Mouse (Mus musculus) adrenal gland, postnatal 25 days (tissue): Measurements from ENCODE around the gene Casq2. TPM values are rescaled to one million over a fixed set of nuclear protein-coding genes. Genes with fewer than 3 reads are reported as not detected.
A peak's percentile ranks its signal among the peaks of the same experiment; 100 is the strongest.

Experiments used
- DNase-seq: peaks from one replicate; pipeline ENCODE4 v3.0.0; 2021; ENCODE audit warnings: mixed read lengths
- total RNA-seq: library from RNA; stranded (reverse); gene quantifications from 2 replicates; pipeline ENCODE4 v1.2.3, GENCODE M21; 2021

The Casq2 gene
- total RNA-seq, 1 experiment from 2014 or later = 0.46 TPM

DNA sequence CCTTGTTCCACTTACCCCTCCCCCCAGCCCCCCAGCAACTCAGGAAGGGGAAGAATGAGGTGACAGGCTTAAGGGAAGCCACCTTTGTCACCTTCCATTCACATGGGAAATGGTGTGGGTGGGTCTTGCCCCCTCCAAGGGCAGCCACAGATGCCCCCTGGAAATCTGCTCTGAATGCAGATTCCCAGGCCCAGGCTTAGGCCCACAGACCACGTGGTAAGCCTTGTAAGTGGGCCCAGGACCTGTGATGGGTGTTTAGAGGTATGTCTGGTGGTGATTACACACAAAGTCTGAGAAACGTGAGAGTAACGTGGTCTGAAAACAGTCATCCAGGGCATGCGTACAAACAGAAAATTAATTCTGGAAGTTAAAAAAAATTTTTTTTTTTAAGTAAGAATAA is 78.7 kb downstream of the Casq2 start:
- DNase-seq = no peak

DNA sequence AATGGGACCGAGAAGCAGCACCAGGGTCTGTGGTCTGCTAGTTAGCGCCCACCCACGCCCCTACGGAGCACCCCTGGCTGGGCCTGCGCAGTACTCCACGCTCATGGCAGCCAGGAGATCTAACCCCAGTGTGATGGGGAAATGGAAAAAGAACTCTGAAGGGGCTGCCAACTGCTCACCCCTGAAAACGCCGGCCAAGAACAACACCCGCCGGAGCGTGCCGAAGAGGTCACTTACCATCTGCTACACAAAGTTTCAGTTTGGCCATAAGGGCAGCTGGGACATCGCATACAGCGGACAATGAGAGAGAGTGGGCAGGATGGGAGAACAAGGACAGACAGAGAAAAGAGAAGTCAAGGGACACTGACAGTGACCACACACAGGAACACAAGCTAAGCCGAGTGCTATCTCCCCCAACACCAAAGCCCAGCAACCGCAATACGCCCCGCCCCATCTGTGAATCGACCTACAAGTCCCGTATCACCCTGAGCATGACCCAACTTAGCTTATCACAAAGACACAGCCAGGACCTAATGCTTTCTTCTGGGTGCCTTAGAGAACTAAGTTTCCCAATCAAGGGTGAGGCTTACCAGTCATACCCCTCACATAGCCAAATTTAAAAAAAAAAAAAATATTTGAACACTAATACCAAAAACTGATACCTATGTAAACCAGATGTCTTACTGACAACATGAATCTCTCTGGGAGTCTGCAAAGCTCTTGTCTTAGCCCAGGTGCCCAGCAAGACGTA is 79.5 kb downstream of the Casq2 start:
- DNase-seq = no peak

GRCm38 (mm10) chr3:102166287-102166620 is 80.0 kb downstream of the Casq2 start:
- no peak for DNase-seq

DNA sequence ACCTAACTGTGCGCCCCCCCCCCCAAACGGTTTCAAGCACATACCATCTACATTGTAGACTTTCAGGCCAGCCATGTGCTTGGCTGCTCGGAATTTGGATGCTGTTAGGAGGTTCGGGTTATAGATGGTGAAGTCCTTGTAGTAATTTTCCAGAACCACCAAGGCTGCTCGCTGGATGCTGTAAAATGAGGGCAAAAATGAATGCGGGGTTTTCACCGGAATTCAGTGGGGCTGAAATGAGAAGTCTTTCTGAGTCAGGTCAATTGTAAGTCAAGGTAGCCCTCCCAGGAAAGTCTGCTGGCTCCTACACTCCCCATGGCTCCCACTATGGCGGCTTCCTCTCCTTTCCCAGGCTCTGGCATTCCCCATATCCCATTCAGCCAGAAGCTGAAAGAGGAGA is 80.6 kb downstream of the Casq2 start:
- no peak for DNase-seq

DNA sequence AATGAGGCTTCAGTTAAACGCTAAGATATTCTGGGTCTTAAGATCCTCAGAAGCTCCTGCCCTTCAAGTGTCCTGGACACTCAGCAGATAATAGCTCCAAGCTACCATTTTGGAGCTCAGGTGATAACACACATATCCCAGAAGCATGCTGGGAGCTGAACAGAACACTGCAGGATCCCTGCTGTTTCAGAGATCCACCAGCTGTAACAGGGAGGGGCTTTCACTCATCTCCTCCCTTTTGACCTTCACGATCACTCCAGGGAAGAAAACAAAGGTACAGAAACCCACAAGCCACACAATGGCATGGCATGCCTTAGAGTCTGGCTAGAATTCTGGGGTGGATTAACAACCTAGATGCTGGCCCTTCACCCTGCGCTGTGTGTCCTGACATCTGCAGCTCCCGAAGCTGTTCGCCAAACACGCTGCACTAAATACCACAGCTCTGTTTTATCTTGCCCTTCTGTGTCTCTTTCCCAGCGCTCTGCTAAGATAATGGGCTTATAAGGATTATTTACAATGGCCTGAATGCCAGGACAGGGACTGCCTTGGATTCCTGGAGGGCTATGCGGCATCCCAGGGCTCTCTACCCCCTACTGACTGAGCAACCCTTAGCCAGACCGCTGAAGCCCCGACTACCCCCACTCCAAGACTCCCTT is 81.5 kb downstream of the Casq2 start:
- no peak for DNase-seq

DNA sequence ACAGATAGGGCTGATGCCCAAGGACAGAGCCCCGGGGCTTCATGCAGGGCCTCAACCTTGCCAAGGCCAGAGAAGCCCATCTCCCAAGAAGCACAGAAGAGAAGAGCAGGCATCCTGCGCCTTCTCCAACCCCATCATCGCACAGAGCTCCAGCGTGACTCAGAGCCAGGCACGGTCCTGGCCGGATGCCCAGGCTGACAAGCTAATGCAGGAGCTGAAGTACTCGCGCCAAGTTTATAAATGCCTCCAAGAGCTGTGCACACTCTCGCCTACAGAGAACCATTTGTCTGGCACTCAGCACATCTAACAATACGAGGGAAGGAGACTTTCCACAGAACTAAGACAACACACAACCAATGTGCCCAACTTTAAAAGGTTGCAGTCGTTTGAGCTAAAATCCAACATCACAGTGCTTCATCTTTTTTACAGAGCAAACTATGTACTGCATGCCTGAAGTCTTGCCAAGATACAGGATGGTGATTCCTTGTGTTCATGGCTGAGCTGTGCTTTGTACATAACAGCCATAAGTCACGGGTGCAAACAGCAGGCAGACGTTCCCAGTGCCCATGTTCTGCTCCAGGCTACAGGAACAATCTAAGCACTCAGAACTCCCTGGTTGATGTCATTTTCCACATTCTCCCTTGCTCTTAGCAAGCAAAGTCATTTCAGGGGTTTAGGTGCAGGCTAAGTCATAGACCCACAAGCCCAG is 83.1 kb downstream of the Casq2 start:
- DNase-seq = peak; percentile 97

DNA sequence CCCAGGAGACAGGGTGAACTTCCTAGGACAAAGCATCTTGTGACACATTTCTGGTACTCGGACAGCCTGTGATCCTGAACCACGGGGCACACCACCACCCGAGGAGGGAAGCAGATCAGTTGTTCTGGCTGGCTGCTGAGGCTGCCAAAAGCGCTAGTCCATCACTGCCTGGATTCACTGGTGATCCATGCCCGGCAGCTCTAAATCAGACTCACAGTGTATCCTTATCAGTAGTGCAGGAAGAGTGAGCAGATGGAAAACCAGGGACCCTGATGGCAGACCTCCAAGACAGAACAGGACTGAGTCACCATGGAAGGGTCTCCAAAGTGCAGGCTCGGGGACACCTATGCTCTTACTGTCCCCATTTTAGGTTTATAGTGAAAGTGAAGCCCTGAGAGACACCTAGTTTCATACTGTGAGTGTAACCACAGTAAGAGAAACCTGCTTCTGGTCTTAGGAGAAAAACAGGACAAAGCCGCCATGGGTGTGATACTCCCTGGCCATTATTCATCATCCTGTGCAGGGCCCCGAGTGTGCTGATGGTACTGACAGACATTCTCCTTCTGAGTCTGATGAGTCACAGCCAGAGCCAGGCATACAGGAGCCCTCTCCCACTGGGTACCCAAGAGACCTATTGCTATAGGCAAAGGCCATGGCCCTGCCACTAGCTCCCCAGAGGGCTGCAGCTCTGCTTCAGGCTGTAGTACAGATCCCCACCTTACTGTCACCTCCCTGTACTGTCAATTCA is 88.1 kb downstream of the Casq2 start:
- DNase-seq = no peak

DNA sequence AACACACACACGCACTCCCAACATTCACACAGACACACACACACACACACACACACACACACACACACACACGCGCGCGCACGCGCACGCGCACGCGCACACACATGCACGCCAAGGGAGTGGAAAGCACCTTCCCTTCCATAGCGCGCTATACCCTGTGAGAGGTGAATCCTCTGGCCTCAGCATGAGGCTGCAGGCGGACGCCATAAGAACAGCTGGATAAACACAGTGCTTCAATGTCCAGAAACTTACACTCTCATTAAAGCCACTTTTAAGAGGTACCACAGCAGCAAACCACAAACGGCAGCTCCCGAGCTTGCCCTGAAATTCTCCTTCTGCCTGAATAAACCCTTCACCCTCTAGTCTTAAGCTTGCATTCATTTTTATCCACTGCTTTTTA is 89.5 kb downstream of the Casq2 start:
- no peak for DNase-seq

GRCm38 (mm10) chr3:102176116-102176515 is 89.9 kb downstream of the Casq2 start:
- DNase-seq = no peak

DNA sequence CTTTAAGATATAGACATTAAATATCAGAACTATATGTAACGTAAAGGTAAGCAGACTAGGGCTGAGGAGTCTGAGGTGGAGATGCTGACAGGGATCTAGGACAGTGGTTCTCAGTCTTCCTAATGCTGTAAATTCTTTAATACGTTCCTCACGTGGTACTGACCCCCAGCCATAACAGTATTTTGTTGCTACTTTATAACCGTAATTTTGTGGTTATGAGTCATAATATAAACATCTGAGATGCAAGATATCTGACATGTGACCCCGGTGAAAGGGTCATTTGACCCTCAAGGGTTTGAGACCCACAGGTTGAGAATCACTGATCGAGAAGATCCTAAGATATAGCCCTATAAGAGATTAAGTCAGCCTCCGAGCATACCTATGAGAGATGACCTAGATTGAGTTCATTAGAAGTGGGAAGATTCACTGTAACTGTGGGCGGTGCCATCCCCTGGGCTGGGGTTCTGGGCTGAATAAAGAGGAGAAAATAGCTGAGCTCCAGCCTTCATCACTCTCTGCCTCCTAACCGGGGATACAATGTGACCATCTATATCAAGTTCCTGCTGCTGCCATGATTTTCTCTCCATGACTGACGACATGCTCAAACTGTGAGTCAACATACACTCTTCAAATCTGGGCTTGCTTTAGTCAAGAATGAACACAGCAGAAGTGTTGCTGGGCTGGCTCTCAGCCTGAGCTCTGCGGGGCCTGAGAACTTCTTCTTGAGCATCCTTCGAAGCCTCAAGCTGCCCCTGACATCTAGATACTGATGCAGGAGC is 91.8 kb downstream of the Casq2 start:
- DNase-seq = no peak

DNA sequence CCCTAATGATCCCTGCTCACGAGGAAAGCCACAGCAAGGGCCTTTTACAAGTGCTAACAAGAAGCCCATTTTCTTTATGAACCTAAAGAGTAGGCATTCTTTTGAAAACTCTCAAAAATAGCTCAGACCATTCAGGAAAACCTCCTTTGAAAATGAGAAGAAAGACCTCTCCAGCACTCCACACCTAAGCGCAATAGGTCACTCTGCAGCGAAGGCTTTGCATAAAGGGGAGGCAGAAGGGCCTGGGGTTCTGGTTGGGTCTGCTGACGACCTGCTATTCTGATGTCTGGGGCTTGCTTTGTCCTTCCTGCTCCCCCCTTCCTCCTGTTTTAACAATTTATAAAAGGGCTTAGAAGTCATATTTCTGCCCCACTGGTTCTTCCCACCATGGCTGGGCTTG is 93.7 kb downstream of the Casq2 start:
- no peak for DNase-seq

- peak; percentile 74 for DNase-seq
These were observed 94.5 kb downstream of the Casq2 start for GRCm38 (mm10) chr3:102180746-102181145.

- DNase-seq = peak; percentile 54
These were observed 95.0 kb downstream of the Casq2 start for GRCm38 (mm10) chr3:102181191-102181590.

DNA sequence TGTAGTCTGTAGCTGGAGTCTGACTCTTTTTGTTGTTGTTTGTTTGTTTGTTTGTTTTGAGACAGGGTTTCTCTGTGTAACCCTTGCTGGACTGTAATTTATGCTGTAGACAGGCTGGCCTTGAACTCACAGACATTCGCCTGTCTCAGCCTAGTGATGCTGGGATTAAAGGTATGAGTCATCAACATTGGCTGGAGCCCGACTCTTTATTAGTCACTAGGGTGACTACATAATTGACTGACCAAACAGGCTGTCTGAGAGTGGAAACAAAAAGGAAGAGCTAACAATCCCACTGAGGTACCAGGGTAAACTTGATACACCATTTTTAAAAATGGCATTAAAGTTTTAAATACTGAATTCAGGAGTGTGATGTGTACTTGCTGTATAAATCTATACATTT is 96.4 kb downstream of the Casq2 start:
- DNase-seq = no peak

- no peak for DNase-seq
These were observed 98.5 kb downstream of the Casq2 start for GRCm38 (mm10) chr3:102184721-102185120.

DNA sequence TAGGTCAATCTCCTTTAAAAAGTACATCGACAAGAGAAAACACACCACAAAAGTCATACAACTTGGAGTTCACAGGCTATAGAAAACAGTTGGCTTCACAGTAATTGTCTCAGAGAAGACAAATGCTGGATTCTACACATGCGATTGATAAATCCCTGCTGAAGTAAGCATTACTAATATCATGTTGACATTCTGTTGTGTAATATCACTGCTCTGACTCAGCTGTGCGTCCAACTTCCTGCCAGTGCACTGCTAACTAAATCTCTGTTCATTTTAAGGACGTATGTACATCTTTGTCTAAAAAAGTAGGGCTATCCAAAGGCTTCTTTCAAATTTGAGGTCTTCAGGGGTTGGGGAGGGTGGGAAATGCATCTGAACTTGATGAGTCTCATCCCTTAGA is 101.2 kb downstream of the Casq2 start:
- no peak for DNase-seq

DNA sequence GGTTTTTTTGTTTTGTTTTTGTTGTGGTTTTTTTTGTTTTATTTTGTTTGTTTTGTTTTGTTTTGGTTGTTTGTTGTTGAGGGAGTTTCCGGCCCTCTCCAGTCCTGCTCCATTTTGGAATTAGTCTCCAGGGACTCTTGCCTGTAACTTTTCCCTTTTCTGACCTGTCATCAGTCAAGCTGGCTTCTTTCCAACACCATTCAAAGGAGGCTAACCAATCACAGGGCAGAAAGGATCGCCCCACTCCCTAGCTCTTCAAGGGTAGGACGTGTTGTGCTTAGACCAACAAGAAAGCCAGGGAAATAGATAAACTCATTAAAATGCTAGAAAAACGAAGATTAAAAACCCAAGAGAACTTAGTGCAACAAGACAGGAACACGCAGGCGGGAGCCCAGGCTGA is 102.8 kb downstream of the Casq2 start:
- DNase-seq = no peak

- no peak for DNase-seq
These were observed 103.8 kb downstream of the Casq2 start for GRCm38 (mm10) chr3:102190015-102190414.

DNA sequence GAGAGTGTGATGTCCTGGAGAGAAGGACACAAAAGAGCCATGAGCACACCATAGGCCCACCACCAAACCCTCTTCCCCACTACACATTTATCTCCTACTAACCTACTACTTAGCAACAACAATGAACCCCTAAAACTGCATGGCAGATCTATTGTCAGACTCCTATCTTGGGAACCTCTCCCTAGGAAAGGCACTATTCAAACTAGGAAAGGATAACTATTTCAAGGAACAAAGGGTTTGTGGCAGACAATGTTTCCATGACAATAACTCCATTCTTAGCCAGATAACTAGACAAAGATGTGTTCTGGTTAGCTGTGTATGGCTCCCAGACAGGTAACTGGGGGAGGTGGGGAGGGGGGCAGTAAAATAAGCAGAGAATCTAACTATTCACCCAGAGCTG is 104.4 kb downstream of the Casq2 start:
- no peak for DNase-seq

DNA sequence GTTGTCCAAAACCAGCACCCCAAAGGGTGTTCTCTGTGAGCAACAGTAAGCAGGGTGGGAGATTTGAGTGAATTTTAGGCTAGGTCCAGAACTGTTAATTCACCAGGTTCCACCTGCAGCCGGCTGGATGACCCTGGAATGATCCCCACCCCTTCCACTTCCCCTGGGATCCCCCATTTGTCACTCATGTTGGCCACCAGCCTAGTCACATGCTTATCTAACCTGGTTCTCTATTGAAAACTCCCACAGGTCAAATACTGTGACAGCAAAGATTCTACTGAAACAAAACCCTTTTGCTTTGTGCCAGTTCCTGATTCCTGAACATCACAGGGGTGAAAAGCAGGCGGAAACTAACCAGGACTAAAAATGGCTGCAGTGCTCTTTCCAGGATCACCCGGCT is 105.4 kb downstream of the Casq2 start:
- no peak for DNase-seq

DNA sequence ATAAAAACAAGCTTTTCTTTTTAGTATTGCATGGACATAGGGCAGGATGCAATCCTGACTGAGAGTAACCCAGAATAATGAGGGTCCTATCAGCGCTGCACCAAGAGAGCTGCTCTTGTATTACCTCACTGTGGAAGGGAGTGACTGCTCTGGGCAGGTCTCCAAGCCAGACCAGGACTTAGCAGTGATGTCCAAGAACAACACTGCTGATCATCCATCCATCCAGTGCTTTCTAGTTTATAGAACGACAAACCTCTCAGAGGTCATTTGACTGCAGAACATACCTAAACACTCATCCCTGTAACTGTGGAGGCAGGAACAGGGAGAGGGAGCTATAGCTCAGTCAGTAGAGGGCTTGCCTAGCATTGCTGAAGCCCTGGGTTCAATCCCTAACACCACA is 106.4 kb downstream of the Casq2 start:
- DNase-seq = no peak
